Mouse (Mus musculus) forebrain, embryonic 11.5 days (tissue): ENCODE results near the gene Akap7. TPM values are rescaled to one million over a fixed set of nuclear protein-coding genes. Genes with fewer than 3 reads are reported as not detected.

Source experiments
- ATAC-seq: fragments of 200-750 bp; cut with Nextera tagmentation; replicated peaks from 2 replicates; pipeline ENCODE4 v1.8.0; 2017; ENCODE audit warnings: moderate TSS enrichment; ENCODE audit not compliant: low FRiP score
- DNase-seq: peaks from one replicate; pipeline ENCODE4 v3.0.0-alpha.2; 2017; ENCODE audit warnings: low spot score
- H3K27ac ChIP-seq: fragments of 300-500 bp; sonication (generic); 2 replicates; pipeline ENCODE4 v1.5.1; 2014; ENCODE audit warnings: low read depth, low read length
- H3K27me3 ChIP-seq: fragments of 300-500 bp; sonication (generic); 2 replicates; pipeline ENCODE4 v1.6.1; 2014; ENCODE audit warnings: mild to moderate bottlenecking, low read length, mixed read lengths; ENCODE audit not compliant: control insufficient read depth, insufficient read depth
- H3K36me3 ChIP-seq: fragments of 300-500 bp; sonication (generic); 2 replicates; pipeline ENCODE4 v1.6.1; 2014; ENCODE audit warnings: mild to moderate bottlenecking, low read length, moderate library complexity, mixed read lengths; ENCODE audit not compliant: control insufficient read depth, insufficient read depth
- H3K4me1 ChIP-seq: fragments of 300-500 bp; sonication (generic); replicated peaks from 2 replicates; pipeline ENCODE4 v1.6.1; 2014; ENCODE audit warnings: low read length, mixed read lengths; ENCODE audit not compliant: control insufficient read depth, insufficient read depth
- H3K4me2 ChIP-seq: fragments of 300-500 bp; sonication (generic); 2 replicates; pipeline ENCODE4 v1.6.1; 2014; ENCODE audit warnings: low read depth, mild to moderate bottlenecking, low read length, moderate library complexity, mixed read lengths; ENCODE audit not compliant: severe bottlenecking
- H3K4me3 ChIP-seq: fragments of 300-500 bp; sonication (generic); 2 replicates; pipeline ENCODE4 v1.5.1; 2014; ENCODE audit warnings: low read depth, low read length
- H3K9ac ChIP-seq: fragments of 300-500 bp; sonication (generic); 2 replicates; pipeline ENCODE4 v1.6.1; 2014; ENCODE audit warnings: low read length
- H3K9me3 ChIP-seq: fragments of 300-500 bp; sonication (generic); 2 replicates; pipeline ENCODE4 v1.6.1; 2016; ENCODE audit warnings: low read length, mixed read lengths; ENCODE audit not compliant: control insufficient read depth
- WGBS: fragments of 180-500 bp; shearing (Covaris S2); extraction: QIAGEN DNeasy Blood & Tissue Kit; methylation state at CpG from one replicate; pipeline ENCODE4 v1.1.7; 2014; 5-methylcytosine and 5-hydroxymethylcytosine counted together
- polyA plus RNA-seq: library from polyadenylated mRNA; unstranded; fragments of >200 nt; fragmentation: Nextera tagmentation; extraction: Ambion mirVana; gene quantifications from 2 replicates; pipeline ENCODE4 v1.2.1, GENCODE M21; 2014

The Akap7 gene
- 16.2 and 19.2 TPM in 2 replicates for polyA plus RNA-seq

- H3K9ac ChIP-seq = no peak within 1 kb of the TSS
- H3K4me2 ChIP-seq = no peak within 1 kb of the TSS
- no peaks in the 10 kb centered on the region for H3K36me3 ChIP-seq
- no peak within 1 kb of the TSS for H3K4me3 ChIP-seq
- WGBS = 93% methylated on average over 9 of the region's 9 CpGs
- DNase-seq (no peak), ATAC-seq (no peak)
- no peaks in the 10 kb centered on the region for H3K9me3 ChIP-seq
- no peak within 1 kb of the TSS for H3K27ac ChIP-seq
- H3K27me3 ChIP-seq = no peaks in the 10 kb centered on the region
- no peaks in the 10 kb centered on the region for H3K4me1 ChIP-seq
Measured at GRCm38 (mm10) chr10:25307770-25308169, at the start of gene Akap7. Gene Akap7, minus strand, starts transcription at chr10:25307870.

DNA sequence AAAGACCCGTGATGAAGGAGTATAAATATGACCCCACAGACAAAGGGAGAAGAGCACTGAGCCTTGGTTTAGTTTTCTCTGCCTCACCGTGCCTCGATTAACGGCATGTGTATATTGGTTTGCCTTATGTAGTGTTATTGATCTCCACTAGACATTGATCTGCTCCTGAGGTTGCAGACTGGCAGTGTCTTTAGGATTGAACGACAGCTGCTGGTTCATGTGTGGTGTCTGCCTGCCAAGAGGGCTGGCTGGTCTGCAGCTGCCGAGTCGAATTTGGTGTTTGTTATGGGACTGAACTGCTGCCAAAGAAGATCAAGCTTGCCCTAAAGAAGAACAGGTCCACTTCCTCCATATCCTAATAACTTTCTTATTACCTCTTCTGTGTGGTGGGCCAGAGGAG, 46.7 kb upstream of the Akap7 start:
- 95% methylated on average over 7 of the region's 7 CpGs for WGBS
- Histone ChIP-seq H3K9me3 (no peaks in the 10 kb centered on the region), H3K4me3 (no peak overlapping the region), H3K4me2 (no peak overlapping the region), H3K4me1 (no peaks in the 10 kb centered on the region; the same call in 1 of the 2 replicates), H3K27me3 (no peaks in the 10 kb centered on the region), H3K9ac (no peak overlapping the region), H3K27ac (no peak overlapping the region), H3K36me3 (no peaks in the 10 kb centered on the region)
- DNase-seq (no peak), ATAC-seq (no peak)

DNA sequence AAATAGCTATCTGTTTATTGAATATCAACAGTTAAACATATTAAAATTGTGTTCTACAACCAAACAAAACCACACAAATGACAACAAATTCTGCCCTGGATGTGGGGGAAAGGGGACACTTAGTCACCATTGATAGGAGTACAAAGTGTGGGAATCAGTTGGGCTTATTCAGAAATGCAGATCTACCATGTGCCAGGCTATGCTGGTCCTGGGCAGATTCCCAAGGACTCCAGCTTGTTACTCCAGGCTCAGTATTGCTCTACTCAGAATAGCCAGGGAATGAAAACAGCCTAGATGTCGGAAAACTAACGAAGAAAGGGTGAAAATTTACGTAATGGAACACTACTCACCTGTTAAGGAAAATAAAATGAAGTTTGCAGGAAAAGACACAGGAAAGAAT, 46.3 kb upstream of the Akap7 start:
- Histone ChIP-seq H3K9ac (no peak overlapping the region), H3K9me3 (no peaks in the 10 kb centered on the region), H3K4me1 (no peaks in the 10 kb centered on the region), H3K27me3 (no peaks in the 10 kb centered on the region), H3K4me3 (no peak overlapping the region), H3K27ac (no peak overlapping the region), H3K4me2 (no peak overlapping the region), H3K36me3 (no peaks in the 10 kb centered on the region)
- ATAC-seq (no peak), DNase-seq (no peak)
- WGBS = 95% methylated on average over 3 of the region's 3 CpGs

GRCm38 (mm10) chr10:25342801-25343200, 35.1 kb upstream of the Akap7 start:
- ATAC-seq = no peak
- no peak overlapping the region for H3K9ac ChIP-seq
- no peaks in the 10 kb centered on the region for H3K27me3 ChIP-seq
- no peak for DNase-seq
- H3K36me3 ChIP-seq = no peaks in the 10 kb centered on the region
- no peak overlapping the region for H3K27ac ChIP-seq
- H3K4me3 ChIP-seq = no peak overlapping the region
- H3K4me1 ChIP-seq = no peaks in the 10 kb centered on the region
- H3K4me2 ChIP-seq = no peak overlapping the region
- no peaks in the 10 kb centered on the region; the same call in 1 of the 2 replicates for H3K9me3 ChIP-seq

DNA sequence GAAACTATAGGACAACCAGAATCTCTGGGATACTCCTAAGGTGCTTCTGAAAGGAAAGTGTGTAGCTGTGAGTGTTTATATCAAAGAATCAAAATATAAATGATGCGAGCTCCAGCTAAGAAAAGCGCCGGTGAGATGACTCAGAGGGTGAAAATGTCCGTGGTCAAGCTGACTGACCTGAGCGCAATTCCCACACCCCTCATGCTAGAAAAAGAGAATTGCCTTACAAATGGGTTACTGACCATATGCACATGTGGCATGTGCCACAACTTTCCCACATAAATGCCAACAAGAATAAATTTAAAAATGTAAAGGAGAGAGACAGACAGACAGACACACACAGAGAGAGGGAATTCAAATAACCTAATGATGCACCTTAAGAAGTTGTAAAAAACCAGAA, 33.0 kb upstream of the Akap7 start:
- Histone ChIP-seq H3K9ac (no peak overlapping the region), H3K36me3 (no peaks in the 10 kb centered on the region), H3K27ac (no peak overlapping the region), H3K4me3 (no peak overlapping the region), H3K4me1 (no peaks in the 10 kb centered on the region), H3K27me3 (no peaks in the 10 kb centered on the region), H3K9me3 (no peaks in the 10 kb centered on the region; the same call in 1 of the 2 replicates), H3K4me2 (no peak overlapping the region)
- 94% methylated on average over 5 of the region's 5 CpGs for WGBS
- ATAC-seq = no peak
- no peak for DNase-seq

- no peak overlapping the region for H3K9ac ChIP-seq
- 81% methylated on average over 4 of the region's 4 CpGs for WGBS
- no peaks in the 10 kb centered on the region for H3K27me3 ChIP-seq
- no peaks in the 10 kb centered on the region for H3K9me3 ChIP-seq
- H3K4me1 ChIP-seq = no peaks in the 10 kb centered on the region
- H3K27ac ChIP-seq = no peak overlapping the region
- ATAC-seq = no peak
- no peak for DNase-seq
- no peaks in the 10 kb centered on the region for H3K36me3 ChIP-seq
- H3K4me3 ChIP-seq = no peak overlapping the region
- H3K4me2 ChIP-seq = no peak overlapping the region
Measured at GRCm38 (mm10) chr10:25333390-25334079, 25.9 kb upstream of the Akap7 start.

DNA sequence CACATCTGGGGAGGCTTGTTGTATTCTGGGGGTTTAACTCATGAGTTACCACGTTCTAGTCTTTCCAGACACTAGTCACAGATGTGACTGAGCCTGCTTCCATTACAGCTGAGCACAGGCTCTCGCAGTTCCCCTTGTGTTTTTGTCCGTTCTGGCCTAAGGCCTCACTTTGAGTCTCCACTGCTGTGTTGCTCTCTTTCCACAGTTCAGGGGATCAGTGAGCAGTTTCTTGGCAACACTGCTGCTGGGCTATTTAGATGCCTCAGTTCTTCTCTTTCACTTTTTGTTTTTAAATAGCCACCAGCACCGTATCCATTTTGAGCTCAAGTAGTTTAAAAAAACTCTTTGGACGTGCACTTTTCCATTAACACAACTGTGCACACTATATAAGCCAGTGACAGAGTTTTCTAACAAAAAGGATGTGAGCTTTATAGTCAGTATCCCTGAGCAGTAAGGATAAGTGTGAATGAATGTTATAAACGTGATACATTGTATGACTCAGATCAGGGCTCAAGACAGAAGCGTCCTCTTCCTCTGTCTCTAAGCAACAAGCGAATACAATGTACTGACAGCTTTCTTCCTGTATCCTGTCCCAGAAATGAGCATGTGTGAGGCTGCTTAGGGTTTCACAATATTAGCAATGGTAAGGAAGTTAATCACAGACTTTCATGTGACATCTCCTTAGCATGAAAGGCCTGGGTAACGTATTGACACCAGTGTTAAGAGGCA, 23.8 kb upstream of the Akap7 start:
- Histone ChIP-seq H3K4me2 (no peak overlapping the region), H3K27me3 (no peaks in the 10 kb centered on the region), H3K27ac (no peak overlapping the region), H3K36me3 (no peaks in the 10 kb centered on the region), H3K4me3 (no peak overlapping the region), H3K9me3 (no peaks in the 10 kb centered on the region), H3K4me1 (no peaks in the 10 kb centered on the region), H3K9ac (no peak overlapping the region)
- WGBS = 72% methylated on average over 9 of the region's 9 CpGs
- ATAC-seq (no peak), DNase-seq (no peak)

- ATAC-seq (no peak), DNase-seq (no peak)
- WGBS = 88% methylated on average over 7 of the region's 7 CpGs
- H3K4me1 ChIP-seq = no peaks in the 10 kb centered on the region
- no peaks in the 10 kb centered on the region for H3K36me3 ChIP-seq
- no peak overlapping the region for H3K4me2 ChIP-seq
- H3K9me3 ChIP-seq = no peaks in the 10 kb centered on the region
- H3K4me3 ChIP-seq = no peak overlapping the region
- H3K9ac ChIP-seq = no peak overlapping the region
- H3K27me3 ChIP-seq = no peaks in the 10 kb centered on the region
- H3K27ac ChIP-seq = no peak overlapping the region
Measured at GRCm38 (mm10) chr10:25330094-25330493, 22.4 kb upstream of the Akap7 start.

DNA sequence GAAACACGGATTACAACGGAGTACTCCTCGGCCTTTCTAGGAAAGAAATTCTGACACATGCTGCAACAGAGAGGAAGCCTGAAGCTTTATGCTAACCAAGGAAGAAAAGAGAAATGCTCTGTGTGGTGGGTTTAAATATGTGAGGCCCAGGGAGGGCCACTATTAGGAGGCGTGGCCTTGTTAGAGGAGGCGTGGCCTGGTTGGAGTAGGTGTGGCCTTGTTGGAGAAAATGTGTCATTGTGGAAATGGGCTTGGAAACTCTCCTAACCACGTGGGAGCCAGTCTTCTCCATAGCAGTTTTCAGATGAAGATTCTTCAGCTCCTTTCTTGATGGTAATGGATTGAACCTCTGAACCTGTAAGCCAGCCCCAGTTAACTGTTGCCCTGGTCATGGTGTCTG, 19.8 kb upstream of the Akap7 start:
- no peak overlapping the region for H3K4me3 ChIP-seq
- DNase-seq (no peak), ATAC-seq (no peak)
- H3K27me3 ChIP-seq = no peaks in the 10 kb centered on the region
- no peaks in the 10 kb centered on the region for H3K36me3 ChIP-seq
- no peaks in the 10 kb centered on the region for H3K9me3 ChIP-seq
- no peak overlapping the region for H3K4me2 ChIP-seq
- no peak overlapping the region for H3K27ac ChIP-seq
- H3K4me1 ChIP-seq = no peaks in the 10 kb centered on the region
- WGBS = 82% methylated on average over 6 of the region's 6 CpGs
- H3K9ac ChIP-seq = no peak overlapping the region
